Mouse (Mus musculus): ENCODE measurements at regions not wholly inside any gene's neighbourhood (a gene's known extent, or its start where the extent isn't known, plus 50 kb on each side); places are given as distances from the start of the nearest gene placed in this dataset.

- 94% methylated on average over 3 of the region's 3 CpGs for WGBS
- Histone ChIP-seq H3K4me1 (replicated peaks; ENCODE audit: control insufficient read depth, insufficient read depth, low read length) (no peaks in the 10 kb centered on the region), H3K27ac (no peak overlapping the region), H3K4me2 (replicated peaks) (no peak overlapping the region), H3K9me3 (ENCODE audit: control insufficient read depth, low read length) (no peaks in the 10 kb centered on the region), H3K27me3 (ENCODE audit: control insufficient read depth, insufficient read depth, low read length) (no peaks in the 10 kb centered on the region), H3K4me3 (replicated peaks; ENCODE audit: low read length) (no peak overlapping the region), H3K9ac (no peak overlapping the region), H3K36me3 (replicated peaks; ENCODE audit: control insufficient read depth, insufficient read depth) (no peaks in the 10 kb centered on the region)
- ATAC-seq (ENCODE audit: low FRiP score) (no peak), DNase-seq (ENCODE audit: low spot score) (no peak)
Observed at GRCm38 (mm10) chr5:100218256-100218851, 58.7 kb upstream of the Tmem150c start.

GRCm38 (mm10) chr5:100217178-100218035 lies 57.8 kb upstream of the Tmem150c start:
- H3K9ac ChIP-seq, result no peak overlapping the region
- H3K4me3 ChIP-seq (replicated peaks; ENCODE audit: low read length), result no peak overlapping the region
- H3K4me2 ChIP-seq (replicated peaks), result no peak overlapping the region
- ATAC-seq (ENCODE audit: low FRiP score), result no peak
- 18% methylated on average over 17 of the region's 17 CpGs for WGBS
- H3K27me3 ChIP-seq (ENCODE audit: control insufficient read depth, insufficient read depth, low read length), result no peaks in the 10 kb centered on the region
- H3K36me3 ChIP-seq (replicated peaks; ENCODE audit: control insufficient read depth, insufficient read depth), result no peaks in the 10 kb centered on the region
- H3K27ac ChIP-seq, result no peak overlapping the region
- no peaks in the 10 kb centered on the region for H3K4me1 ChIP-seq (replicated peaks; ENCODE audit: control insufficient read depth, insufficient read depth, low read length)
- no peak for DNase-seq (ENCODE audit: low spot score)
- no peaks in the 10 kb centered on the region for H3K9me3 ChIP-seq (ENCODE audit: control insufficient read depth, low read length)

GRCm38 (mm10) chr5:100213901-100214300 lies 54.3 kb upstream of the Tmem150c start:
- no peak for ATAC-seq (ENCODE audit: low FRiP score)
- 32% methylated on average over 8 of the region's 8 CpGs for WGBS

GRCm38 (mm10) chr5:100210708-100211107 lies 51.1 kb upstream of the Tmem150c start:
- no peaks in the 10 kb centered on the region for H3K27me3 ChIP-seq (ENCODE audit: control insufficient read depth, insufficient read depth, low read length)
- H3K36me3 ChIP-seq (replicated peaks; ENCODE audit: control insufficient read depth, insufficient read depth), result no peaks in the 10 kb centered on the region
- no peak overlapping the region for H3K9ac ChIP-seq
- DNase-seq (ENCODE audit: low spot score) (no peak), ATAC-seq (ENCODE audit: low FRiP score) (no peak)
- no peak overlapping the region for H3K4me3 ChIP-seq (replicated peaks; ENCODE audit: low read length)
- no peak overlapping the region for H3K4me2 ChIP-seq (replicated peaks)
- no peak overlapping the region for H3K27ac ChIP-seq
- WGBS, result 86% methylated on average over 5 of the region's 5 CpGs
- no peaks in the 10 kb centered on the region for H3K9me3 ChIP-seq (ENCODE audit: control insufficient read depth, low read length)
- H3K4me1 ChIP-seq (replicated peaks; ENCODE audit: control insufficient read depth, insufficient read depth, low read length), result no peaks in the 10 kb centered on the region

More at GRCm38 (mm10) chr5:100213901-100214300, 54.3 kb upstream of the Tmem150c start:
- Histone ChIP-seq H3K4me3 (replicated peaks; ENCODE audit: low read length) (no peak overlapping the region), H3K9me3 (ENCODE audit: control insufficient read depth, low read length) (no peaks in the 10 kb centered on the region), H3K36me3 (replicated peaks; ENCODE audit: control insufficient read depth, insufficient read depth) (no peaks in the 10 kb centered on the region), H3K27me3 (ENCODE audit: control insufficient read depth, insufficient read depth, low read length) (no peaks in the 10 kb centered on the region), H3K27ac (no peak overlapping the region), H3K4me1 (replicated peaks; ENCODE audit: control insufficient read depth, insufficient read depth, low read length) (no peaks in the 10 kb centered on the region), H3K4me2 (replicated peaks) (no peak overlapping the region), H3K9ac (no peak overlapping the region)
- DNase-seq (ENCODE audit: low spot score), result no peak
